15 mouse cellular contexts compared by ENCODE assay signal in genomic region chr3:23962961-23963621, GRCm38 (mm10).
"Had no signal": no experiment of that assay in that cellular context is flagged by ENCODE, and none has a peak within 500 bp of the region (broad histone marks: within the 10 kb centered on the region; RNA-seq: fewer than 3 reads in every experiment).

No protein-coding gene starts in this region.

- H3K27me3 ChIP-seq: liver, embryonic 13.5 days; lung, embryonic 15.5 days; megakaryocyte, embryonic 14.5 days; midbrain, embryonic 12.5 days had no signal

- H3K9ac ChIP-seq: liver, embryonic 13.5 days; liver, postnatal 0 days; lung, embryonic 15.5 days; midbrain, embryonic 12.5 days had no signal

- H3K9me3 ChIP-seq: limb, embryonic 10.5 days; liver, embryonic 13.5 days; lung, embryonic 15.5 days; megakaryocyte, embryonic 14.5 days; midbrain, embryonic 12.5 days had no signal

- ATAC-seq: liver, postnatal 0 days had no signal

- H3K4me1 ChIP-seq: limb, embryonic 10.5 days; liver, embryonic 13.5 days; lung, embryonic 15.5 days; megakaryocyte, embryonic 14.5 days; midbrain, embryonic 12.5 days had no signal

- H3K27ac ChIP-seq: left cerebral cortex, adult 2 months; limb, embryonic 10.5 days; liver, embryonic 13.5 days; lung, embryonic 15.5 days; macrophage; midbrain, embryonic 12.5 days had no signal

- H3K4me2 ChIP-seq: liver, embryonic 13.5 days; lung, embryonic 15.5 days; midbrain, embryonic 12.5 days had no signal

- H3K36me3 ChIP-seq: limb, embryonic 10.5 days; liver, embryonic 13.5 days; lung, embryonic 15.5 days; midbrain, embryonic 12.5 days had no signal

- H3K4me3 ChIP-seq: left cerebral cortex, adult 2 months; limb, embryonic 10.5 days; liver, embryonic 13.5 days; lung, embryonic 15.5 days; megakaryocyte, embryonic 14.5 days; midbrain, embryonic 12.5 days had no signal

- DNase-seq: kidney, adult 11 months; kidney, postnatal 14 days; liver, embryonic 13.5 days; liver, postnatal 0 days; lung, postnatal 14 days; right cerebral cortex, postnatal 4 days; spleen, adult 18-20 months; thymus, adult 18-20 months; thymus, postnatal 14 days had no signal
